Mouse (Mus musculus) c-Kit-positive CD71-positive TER-119-positive erythroid progenitor cells, embryonic 14.5 days (primary cell): ENCODE data around the gene Capn13.
"Not testable (repeated sequence)": the region's sequence is repeated elsewhere in the genome, so short reads cannot be mapped to it uniquely, and the experiment has no call there.

Source experiments
- DNase-seq: peaks from one replicate; pipeline ENCODE4 v3.0.0-alpha.2; 2013; ENCODE audit warnings: low spot score

Gene Capn13

DNA sequence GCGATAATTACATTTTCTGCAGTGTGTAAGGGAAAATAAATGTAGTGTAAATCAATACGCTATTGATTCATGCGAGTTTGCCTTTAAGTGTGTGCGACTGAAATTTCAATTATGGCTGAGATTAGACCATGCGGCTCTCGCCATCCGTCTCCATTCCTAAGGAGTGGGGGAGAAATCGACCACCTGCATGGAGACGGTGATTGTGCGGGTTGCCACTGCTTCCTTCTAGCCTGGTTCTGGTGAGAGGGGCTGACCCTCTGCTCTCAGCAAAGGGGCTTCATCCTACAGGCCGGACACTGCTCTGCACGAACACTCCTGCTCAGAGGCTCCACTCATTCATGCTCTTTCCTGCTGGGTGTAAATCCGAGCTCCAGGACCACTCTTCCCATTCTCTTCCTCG is 58.0 kb downstream of the Capn13 start:
- no peak for DNase-seq

DNA sequence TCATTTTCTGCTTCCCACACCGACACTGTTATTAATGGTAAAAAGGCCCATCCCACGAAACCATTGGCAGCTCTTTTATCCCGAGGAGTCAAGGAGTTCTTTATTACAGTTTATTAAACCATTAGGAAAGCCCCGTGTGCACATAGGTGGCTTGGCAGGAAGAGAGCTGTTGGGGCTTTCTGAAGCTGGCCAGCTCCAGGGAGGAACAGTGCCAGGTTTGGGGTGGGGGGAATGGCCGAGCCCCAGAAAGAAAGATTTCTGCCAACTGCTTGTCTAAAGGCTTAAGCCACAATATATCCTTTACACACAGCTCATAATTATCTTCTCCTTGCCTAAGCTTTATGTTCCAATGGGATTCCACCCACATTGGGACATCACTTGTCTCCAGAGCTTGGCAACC is 71.6 kb downstream of the Capn13 start:
- no peak for DNase-seq

DNA sequence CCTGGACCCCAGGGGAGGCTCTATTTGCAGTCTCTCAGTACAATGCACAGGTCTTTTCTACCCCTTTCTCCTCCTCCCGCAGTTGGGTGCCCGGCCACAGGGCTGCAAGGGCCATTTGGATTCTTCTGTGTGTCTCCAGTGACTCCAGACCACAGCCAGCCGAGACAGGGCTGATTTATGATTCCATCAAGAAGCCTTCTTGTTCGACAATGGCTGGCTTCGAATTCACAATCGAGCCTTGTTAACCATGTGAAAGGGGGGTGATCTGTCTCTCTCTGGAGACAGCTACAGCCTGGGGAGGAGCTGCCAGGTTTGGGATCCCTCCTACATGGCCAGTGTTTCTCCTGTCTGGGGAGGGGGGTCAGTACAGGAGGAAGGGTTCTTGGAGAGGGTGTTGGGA is 75.4 kb downstream of the Capn13 start:
- DNase-seq = no peak

DNA sequence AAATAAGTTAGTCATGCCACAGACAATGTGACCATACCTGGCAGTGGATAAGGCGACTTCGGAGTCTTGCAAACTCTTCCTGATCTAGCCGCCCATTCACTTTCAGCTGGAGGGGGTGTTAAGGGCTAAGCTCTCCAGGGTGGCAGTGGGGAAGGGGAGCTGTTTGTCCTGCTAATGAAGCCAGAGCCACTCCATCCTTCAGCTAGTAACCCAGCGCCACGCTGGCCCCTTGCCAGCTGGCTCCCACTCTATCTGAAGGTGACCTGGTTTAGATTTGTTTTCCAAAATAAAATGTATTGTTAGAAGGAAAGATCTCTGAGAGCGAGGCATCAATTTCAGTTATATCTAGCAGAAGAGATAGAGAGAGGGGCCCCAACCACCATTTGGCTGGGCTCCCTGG is 75.9 kb downstream of the Capn13 start:
- DNase-seq = no peak

DNA sequence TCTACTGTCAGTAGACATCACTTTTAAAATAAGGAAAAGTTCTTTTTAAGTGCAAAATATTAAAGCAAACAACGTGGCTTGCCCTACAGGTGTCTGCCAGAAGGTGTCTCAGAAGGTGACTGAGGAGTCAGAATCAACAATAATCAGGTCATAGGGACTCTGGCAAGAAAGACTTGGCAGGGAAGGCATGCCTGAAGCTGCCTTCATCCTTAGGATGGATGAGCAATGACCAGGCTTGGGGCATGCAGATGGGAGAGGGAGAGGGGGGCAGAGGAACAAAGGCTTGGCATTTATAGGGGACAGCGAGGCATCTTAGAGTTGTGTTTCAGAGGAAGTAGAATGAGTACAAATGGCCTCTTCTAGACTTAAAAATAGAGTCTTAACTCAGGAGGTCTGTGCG is 76.7 kb downstream of the Capn13 start:
- no peak for DNase-seq

DNA sequence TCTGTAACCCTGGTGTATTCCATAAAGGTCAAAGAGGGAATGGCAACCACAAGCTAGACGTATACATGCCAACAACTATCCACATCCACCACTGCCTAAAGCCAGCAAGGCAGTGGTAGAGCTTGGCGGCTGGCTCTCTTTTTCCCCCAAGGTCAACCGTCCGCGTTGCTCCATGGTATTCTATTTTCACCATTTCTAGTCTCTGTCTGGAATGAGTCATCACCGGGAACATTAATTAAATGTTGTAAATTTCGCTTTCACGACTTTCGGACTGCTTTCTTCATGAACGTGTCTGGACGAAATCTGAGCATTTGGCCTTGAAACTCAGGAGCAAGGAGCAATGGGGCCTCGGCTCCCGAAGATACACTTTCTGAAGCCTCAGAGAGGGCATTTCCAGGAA is 85.9 kb downstream of the Capn13 start:
- DNase-seq = no peak

DNA sequence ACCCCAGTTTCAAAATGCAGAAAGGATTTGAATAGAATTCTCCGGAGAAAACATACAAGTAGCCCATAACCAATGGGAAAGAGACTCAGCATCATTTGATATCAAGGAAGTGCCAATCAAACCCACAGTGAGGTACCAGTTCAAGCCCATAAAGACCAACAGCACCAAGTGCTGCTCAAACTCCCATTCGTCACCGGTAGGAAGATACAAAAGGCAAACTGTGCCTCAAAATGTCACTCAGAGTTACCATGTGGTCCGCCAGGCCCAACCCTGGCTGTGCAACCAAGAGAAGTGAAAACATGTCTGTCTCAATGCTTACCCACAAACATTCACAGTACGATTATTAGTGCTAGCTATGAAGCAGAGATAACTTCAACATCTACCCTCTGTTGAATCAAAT is 89.2 kb downstream of the Capn13 start:
- no peak for DNase-seq

DNA sequence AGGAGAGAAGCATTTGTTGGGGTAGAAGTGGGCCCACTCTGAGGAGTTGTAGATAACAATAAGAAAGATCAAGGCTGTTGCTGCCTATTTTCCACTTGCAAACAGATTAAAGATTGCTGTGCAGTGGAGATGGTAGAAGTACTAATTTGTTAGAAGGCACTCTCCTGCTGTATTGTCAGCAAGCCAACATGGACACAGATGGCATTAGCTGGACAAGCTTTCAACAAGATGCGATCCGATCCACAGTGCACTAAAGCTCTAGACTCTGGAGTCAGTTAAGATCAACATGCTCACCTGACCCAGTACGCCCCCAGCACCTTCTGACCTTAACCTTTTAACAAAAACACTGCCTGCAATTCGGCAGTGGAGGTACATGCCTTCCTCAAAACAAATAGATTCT is 92.0 kb downstream of the Capn13 start:
- DNase-seq = no peak

DNA sequence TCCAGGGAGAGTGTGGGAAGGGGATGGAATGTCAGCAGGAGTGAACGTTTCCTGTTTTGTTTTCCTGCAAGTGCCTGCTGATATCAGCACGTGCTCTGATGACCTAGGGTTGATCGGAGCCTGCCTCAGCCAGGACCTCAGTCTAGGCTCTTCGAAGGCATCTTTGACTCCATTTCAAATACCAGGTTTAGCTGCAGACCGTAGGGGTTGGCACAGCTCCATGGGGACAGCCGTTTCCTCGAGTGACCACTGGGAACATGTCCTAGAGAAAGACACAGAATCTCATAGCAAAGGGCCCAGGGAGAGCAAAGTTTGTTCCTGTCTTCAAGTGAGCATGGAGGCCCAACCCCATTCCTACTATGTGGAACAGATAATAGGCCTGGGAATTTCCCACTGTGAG is 94.0 kb downstream of the Capn13 start:
- no peak for DNase-seq

DNA sequence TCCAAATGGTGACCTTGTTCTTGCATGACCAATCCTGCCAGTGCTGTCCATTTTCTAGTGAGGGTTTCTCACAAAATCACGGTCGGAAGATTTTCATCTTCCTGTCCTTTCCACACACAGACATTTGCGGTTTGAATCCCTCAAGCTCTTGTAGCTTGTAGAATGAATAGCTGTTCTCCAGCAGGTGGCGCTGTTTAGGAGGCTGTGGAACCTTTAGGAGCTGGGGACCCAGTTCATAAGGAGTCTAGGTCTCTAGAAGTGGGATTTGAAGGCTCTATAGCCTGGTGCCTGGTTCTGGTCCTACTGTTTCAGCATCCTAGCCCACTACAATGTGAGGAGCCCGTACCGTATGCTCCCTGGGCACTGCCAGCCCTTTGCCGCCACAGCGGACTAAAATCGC is 95.0 kb downstream of the Capn13 start:
- peak; percentile 53 for DNase-seq

DNA sequence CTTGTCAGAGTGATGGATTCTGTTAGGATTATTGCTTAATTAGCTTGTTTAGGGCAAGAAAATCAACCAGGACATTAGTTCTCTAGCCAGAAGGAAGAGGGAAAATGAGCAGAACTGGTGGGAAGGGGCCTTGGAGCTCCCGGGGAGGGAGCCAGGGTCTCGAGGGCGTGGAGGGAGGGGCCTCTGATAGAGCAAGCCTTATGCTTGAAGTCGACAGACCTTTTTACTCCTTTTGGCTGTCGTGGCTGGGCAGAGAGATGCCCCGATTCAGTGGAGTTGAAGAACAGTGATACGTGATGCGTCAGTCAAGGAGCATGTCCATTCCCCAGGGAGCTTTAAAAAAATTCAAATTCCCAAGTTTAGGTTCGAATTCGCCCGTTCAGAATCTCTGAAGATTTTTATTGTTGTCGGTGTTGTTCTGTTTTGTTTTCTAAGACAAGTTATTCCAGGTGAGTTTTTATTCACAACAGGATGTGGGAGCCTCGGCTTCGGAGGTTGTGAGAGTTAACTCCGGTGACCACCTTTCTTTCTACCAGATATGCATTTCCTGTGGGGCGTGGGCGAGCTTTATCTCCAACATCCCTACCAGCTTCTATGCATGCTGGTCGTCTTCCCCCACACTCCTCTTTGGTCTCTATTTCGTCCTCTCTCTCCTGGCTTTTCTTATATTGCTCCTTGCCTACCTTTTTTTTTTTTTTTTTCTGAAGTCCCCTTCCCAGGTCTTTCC is 96.4 kb downstream of the Capn13 start:
- no peak for DNase-seq

DNA sequence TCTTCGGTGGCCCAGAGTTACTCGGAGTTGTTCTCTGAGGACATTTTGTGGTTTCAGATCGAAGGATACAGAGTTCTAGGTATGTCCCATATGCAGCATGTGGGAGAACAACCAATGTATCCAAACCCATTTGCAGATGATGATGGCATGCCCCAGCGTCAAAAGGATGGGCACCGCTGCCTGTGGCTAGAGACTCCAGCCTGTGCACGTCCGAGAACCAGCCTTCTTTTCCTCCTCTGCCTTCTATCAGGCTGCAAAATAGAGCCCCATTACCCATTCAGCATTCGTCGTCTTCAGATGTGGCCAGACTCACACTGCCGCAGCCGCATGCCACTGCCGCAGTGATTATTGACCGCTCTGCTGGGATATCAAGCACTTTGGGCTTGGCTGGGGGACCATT is 97.0 kb downstream of the Capn13 start:
- no peak for DNase-seq

DNA sequence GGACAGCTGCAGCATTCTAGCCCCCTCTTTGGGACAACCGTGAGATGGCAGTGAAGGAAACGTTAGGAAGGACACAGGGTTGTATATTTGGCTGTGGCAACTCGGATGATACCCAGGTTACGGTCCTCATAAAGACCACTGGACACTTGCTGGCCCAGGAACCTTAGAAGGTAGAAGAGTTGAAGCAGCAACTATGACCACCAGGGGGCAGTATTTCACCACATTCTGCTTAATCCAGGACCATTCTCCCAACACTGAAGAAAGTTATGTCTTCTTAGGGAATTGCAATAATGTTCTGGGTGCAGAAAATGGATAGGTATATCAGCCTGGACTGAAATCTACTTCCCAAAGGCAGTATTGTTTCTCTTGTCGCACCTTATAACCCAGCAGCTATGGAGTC is 97.4 kb downstream of the Capn13 start:
- DNase-seq = peak; percentile 49

DNA sequence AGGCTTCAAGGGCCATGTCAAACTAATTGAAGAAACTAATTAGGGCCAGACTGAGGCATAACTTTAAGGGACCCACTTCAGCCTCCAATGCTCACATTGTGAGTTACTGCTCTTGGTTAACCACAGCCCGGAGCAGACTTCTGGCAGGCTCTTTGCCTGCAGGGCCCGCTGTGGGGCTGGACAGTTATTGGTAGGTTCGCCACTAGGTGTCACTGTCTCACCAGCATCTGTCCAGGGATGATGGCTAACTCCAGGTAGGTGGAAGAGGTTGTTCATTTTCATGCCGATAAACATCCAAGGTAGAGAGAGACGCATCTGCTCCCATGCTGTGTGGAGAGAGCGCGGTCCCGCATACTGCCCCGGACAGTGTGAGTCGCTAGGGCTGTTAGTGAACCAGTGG is 98.6 kb downstream of the Capn13 start:
- peak; percentile 61 for DNase-seq

DNA sequence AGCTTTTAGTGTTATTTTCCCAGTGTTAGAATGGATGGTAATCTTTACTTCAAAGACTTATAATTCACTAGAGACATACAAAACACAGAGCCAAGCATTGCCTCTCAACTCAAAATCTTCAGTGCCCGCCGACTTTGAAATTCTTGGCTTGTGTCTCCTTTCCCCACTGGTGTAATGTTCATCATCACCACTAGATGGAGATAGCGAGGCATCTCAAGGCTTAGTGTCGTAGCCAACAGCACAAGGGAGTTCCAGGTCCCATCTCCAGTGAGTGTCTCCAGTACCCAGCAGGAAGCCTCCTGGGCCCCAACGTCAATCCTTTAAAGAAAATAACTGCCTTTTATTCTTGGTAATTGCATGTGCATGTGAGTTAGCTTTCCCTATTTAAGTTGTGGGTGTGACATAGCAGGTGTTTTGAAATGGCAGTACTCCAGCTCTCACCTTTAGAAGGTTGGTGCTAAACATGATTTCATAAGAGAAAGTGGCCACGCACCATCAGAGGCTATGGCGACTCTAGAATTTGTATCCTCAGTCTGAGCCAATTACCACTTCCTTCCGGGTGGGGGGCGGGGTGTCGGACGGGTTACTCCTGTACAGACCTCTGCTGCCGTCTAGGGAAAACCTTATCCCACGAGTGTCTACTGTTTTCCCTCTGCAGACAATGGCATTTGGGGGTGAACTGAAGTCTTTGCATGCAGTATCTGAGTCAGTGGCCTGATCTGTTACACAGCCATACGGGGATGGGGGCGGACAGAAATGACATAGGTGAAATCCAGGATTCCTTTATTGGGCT is 99.2 kb downstream of the Capn13 start:
- peak; percentile 62 for DNase-seq

DNA sequence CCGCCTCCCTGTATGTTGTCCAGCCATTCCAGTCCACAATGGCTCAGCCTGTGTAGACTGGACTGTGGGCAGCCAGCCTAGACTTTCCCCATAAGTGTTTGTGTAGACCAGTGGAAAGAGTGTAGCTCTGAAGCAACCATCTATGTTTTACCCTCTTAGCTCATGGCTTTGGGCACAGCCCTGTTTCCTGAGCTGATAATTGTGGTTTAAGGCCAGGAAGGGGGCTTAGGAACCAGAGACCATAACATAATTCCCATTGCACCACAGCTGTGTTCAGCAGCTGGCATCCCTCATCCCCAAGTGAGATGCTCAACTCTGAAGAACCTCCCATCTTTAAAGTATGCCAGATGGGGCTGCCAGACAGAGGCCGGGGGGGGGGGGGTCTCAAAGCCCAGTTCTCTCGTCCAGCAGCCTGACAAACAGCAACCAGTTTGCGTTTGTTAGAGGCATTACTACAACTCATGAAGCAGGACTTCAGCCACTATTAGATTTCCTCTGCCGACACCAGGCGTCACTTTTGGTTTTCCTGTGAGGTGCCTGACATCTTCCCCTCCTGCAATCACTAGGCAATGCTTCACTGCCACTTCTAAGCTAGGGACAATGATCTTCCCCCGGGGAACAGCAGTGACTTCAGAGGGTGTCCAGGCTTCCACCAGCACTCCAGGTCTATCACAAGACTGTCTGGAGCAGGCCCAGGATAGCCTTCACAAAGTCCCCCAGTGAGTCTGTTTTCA is 100.4 kb downstream of the Capn13 start:
- no peak for DNase-seq

DNA sequence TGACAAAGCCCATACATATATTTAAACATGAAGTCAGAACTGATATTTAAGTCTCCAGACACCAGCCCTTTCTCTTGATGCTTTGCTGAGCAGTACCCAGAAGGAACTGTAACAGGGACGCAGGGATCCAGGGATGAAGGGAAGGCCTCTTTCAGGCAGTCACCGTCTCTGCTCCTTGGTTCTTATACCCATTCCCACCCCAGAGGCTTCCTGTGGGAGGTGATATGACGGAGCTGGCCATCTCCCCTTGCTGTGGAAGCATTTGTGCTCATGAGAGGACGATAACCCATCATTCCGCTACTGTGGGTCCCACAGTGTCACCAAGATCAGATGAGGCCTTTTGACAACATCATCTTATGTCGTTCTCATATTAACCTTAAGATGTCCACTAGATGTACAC is 101.7 kb downstream of the Capn13 start:
- no peak for DNase-seq

DNA sequence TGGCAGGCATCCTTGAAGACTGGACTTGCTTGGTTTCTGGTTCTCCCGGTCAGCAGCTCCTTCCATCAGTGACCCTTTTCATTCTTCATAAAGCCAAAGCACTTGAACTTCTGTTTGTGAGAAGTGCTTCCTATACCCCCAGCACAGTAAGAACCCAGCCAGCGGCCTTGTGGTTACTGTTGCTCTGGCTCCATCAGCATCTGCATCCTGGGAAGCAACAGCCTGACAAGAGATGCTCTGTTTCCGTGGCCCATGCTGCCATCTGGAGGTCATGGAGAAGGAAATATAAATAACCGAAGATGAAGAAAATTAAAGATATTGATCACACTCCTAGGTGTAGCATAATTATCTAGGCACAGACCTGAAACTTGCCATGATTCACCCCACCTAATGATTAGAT is 103.8 kb downstream of the Capn13 start:
- DNase-seq = no peak

DNA sequence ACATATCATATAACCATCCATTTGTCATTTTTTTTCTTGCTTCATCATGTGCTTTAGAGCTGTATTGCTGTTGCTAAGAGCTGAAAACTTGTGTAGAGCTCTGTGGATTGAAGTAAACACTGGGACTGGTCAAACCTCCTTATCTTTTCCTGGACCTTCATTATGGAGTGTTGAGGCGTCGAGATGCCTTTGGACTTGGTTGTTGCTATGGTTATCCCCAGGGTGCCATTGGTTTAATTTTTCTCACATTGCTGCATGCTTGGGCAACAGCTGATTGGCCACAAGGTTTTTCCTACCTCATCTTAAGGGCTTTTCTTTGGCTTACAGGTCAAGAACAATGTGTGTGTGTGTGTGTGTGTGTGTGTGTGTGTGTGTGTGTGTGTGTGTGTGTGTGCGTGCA is 107.4 kb downstream of the Capn13 start:
- DNase-seq = no peak

DNA sequence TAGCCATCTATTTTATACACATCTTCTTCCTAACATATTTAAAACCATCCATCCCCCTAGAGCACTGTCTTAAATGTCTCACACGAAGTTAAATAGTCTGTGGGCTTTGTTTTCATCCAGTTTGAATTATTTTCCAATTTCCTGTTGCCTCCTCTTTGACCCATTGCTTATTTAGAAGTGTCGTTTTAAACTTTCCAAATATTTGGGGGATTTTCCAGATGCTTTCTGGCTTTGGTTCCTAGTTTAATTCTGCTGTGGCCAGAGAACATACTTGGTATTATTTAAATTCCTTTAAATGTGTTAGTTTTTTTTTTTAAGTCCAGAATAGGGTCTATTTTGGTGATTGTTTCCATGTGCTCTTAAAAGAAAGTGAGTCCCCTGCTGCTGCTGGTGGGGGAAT is 116.4 kb downstream of the Capn13 start:
- no peak for DNase-seq

DNA sequence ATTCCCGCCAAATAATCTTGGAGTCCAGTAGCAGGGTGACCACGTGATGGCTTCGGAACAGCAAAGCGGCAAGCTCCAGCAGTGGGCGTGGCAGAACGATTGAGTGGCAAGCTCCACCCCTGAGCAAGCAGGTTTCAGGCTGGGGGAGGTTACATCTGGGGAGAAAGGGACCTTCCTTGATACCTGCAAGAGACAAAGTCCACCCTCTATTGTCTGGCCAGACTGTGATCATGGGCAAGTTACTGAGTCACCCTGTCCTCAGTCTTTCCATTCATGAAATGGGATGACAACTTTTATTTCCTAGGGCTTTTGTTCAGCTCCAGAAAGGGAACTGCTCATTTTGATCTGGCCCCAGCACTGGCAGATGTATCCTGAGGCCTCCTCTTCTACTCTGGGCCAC is 118.0 kb downstream of the Capn13 start:
- DNase-seq = not testable (repeated sequence)

DNA sequence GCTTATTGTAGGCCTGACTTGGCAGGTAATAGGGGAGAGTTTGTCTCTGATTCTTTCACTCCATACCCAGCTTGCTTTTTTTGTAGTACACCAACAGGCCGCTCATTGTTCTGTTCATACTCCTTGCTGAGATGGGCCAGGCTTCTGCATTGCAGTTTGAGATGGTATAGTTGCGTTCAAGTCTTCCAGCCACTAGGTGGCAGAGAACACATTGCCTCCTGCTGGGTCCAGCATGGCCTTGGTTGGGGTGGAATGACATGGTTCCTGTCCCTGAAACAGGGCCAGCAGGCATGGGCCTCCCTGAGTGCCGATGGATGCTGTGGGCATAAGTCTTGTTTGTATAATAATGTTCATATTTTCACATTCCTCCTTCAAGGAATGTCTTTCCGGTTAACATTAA is 122.9 kb downstream of the Capn13 start:
- DNase-seq = no peak

DNA sequence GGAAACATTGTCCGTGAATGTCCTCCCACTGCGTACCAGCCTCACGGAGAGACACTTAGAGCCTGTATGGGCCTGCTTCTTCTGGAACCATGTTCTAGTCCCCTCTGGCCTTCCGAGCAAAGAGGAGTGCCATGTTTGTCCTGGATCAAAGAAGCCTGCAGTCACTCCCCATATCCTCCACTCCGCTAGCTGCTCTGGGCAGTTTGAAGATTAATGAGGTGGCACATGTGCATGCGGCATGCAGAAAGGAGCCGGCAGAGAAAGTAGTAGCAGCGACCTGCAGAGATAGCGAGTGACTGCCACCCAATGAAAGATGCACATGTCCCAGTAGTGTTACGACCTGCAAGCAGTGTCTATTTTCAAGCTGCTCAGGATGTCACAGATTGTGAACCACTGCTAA is 125.6 kb downstream of the Capn13 start:
- no peak for DNase-seq
